Mouse (Mus musculus): ENCODE measurements at regions not wholly inside any gene's neighbourhood (a gene's known extent, or its start where the extent isn't known, plus 50 kb on each side); places are given as distances from the start of the nearest gene placed in this dataset.
A peak's percentile ranks its signal among the peaks of the same experiment; 100 is the strongest.

DNA sequence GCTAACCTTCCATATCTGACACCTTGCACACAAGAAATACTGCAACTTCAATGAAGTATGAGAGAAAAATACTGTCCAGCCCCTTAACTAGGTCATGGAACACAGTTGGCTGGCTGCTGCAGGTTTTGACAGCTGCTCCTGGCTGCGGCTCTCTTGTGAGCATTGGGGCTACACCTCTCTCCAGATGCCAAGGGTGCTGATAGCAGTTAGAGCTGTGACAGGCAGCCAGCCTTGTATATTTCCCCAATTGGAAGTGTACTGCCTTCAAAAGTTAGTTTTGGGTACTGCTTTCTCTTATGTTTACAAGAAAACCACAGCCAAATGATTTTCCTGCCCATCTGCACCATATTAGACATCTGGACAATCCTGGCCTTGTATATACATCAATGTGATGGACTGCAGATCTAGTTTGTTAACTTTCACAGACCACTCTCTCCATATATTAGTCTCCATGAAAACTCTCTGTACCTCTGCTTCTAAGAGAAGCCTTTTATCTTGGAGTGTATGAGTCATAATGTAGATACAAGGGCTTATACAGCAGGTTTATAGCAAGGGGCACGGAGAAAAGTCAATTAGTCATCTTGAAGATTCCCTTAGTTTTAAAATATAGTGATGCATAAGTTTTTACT is 470.0 kb upstream of the Tecrl start:
- Histone ChIP-seq H3K36me3 (ENCODE audit: control insufficient read depth, insufficient read depth, low read length) (no peaks in the 10 kb centered on the region), H3K4me1 (ENCODE audit: control insufficient read depth, insufficient read depth, low read length) (no peaks in the 10 kb centered on the region), H3K9ac (ENCODE audit: low read depth, low read length) (no peak overlapping the region), H3K79me2 (replicated peaks; ENCODE audit: control insufficient read depth, insufficient read depth, low read length) (no peaks in the 10 kb centered on the region), H3K4me3 (no peak overlapping the region), H3K27ac (no peak overlapping the region), H3K27me3 (ENCODE audit: control insufficient read depth, insufficient read depth, low read length) (no peaks in the 10 kb centered on the region)
- no peak for TF ChIP-seq CTCF (IDR thresholded peaks at IDR 0.05)
- no peak for TF ChIP-seq EP300 (IDR thresholded peaks at IDR 0.05; ENCODE audit: insufficient read depth, low read depth, low read length)
- TF ChIP-seq POLR2A (IDR thresholded peaks at IDR 0.05; ENCODE audit: insufficient read depth, low read depth, low read length), result no peak
- WGBS, result 44% methylated on average over 2 of the region's 2 CpGs
- intact Hi-C loops (cut with DNase I), result no loop called here
- DNase-seq, result peak in 1 of 2 experiments; percentile 4

DNA sequence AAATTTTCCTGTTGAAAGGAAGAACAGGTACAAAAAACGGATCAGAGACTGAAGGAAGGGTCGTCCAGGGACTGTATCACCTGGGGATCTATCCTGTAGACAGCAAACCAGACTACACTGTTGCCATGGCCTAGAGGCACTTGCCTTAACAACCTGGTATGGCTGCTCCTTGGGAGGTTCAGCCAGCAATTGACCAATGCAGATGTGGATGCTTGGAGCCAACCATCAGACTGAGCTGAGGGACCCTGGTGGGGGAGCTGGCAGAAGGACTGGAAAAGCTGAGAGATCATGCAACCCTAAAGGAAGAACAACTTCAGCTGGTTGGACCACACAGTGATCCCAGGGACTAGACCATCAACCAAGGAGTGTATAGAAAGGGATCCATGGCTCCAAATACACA is 456.3 kb upstream of the Tecrl start:
- H3K4me3 ChIP-seq, result no peak overlapping the region
- intact Hi-C loops (cut with DNase I), result no loop called here
- H3K27ac ChIP-seq, result no peak overlapping the region
- no peaks in the 10 kb centered on the region for H3K4me1 ChIP-seq (ENCODE audit: control insufficient read depth, insufficient read depth, low read length)
- H3K9ac ChIP-seq (ENCODE audit: low read depth, low read length), result no peak overlapping the region
- TF ChIP-seq CTCF (IDR thresholded peaks at IDR 0.05) (no peak), EP300 (IDR thresholded peaks at IDR 0.05; ENCODE audit: insufficient read depth, low read depth, low read length) (no peak), POLR2A (IDR thresholded peaks at IDR 0.05; ENCODE audit: insufficient read depth, low read depth, low read length) (no peak)
- WGBS, result 55% methylated on average over 2 of the region's 2 CpGs
- H3K36me3 ChIP-seq (ENCODE audit: control insufficient read depth, insufficient read depth, low read length), result no peaks in the 10 kb centered on the region
- no peaks in the 10 kb centered on the region for H3K27me3 ChIP-seq (ENCODE audit: control insufficient read depth, insufficient read depth, low read length)
- DNase-seq, result no peak
- H3K79me2 ChIP-seq (replicated peaks; ENCODE audit: control insufficient read depth, insufficient read depth, low read length), result no peaks in the 10 kb centered on the region

DNA sequence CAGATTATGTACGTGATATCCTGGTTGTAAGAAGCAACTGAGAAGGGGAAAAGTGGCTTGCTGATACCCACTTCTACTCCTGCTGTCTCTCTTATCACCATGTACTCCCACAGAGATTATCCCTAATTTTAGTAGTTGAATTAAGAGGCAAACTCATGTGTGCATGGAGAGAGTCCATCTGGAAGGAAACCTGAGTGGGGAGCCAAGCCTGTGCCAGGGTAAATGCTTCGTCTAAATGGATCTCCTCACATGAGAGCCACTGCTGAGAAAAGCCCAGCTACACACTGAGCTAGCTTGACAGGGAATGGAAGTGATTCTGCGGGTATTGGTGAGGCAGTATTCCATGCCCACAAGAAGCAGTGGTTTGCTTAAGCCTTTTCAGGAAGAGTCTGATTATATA is 445.0 kb upstream of the Tecrl start:
- no peak overlapping the region for H3K4me3 ChIP-seq
- no peak for TF ChIP-seq POLR2A (IDR thresholded peaks at IDR 0.05; ENCODE audit: insufficient read depth, low read depth, low read length)
- TF ChIP-seq EP300 (IDR thresholded peaks at IDR 0.05; ENCODE audit: insufficient read depth, low read depth, low read length), result no peak
- no peak for TF ChIP-seq CTCF (IDR thresholded peaks at IDR 0.05)

DNA sequence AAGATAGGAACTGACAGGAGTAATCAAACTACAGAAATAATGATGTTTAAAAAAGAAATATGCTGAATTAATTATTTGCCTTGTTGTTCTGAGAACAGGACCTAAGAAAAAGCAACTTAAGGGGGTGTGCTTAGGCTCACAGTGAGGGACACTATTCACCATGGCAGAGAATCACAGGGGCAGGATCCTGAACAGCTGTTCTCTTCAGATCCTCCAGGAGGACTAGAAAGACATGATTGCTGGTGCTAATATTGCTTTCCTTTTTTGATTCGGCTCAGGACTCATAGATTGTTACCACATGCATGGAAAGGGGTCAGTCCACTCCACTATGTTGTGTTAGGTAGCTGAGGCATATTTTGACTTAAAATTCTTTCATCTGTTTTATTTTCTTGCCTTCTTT is 425.4 kb upstream of the Tecrl start:
- WGBS, result 46% methylated on average over 1 of the region's 1 CpGs
- H3K4me3 ChIP-seq, result no peak overlapping the region
- H3K79me2 ChIP-seq (replicated peaks; ENCODE audit: control insufficient read depth, insufficient read depth, low read length), result no peaks in the 10 kb centered on the region
- no peaks in the 10 kb centered on the region for H3K4me1 ChIP-seq (ENCODE audit: control insufficient read depth, insufficient read depth, low read length)
- no peaks in the 10 kb centered on the region for H3K27me3 ChIP-seq (ENCODE audit: control insufficient read depth, insufficient read depth, low read length)
- DNase-seq, result no peak
- no peaks in the 10 kb centered on the region for H3K36me3 ChIP-seq (ENCODE audit: control insufficient read depth, insufficient read depth, low read length)
- no peak overlapping the region for H3K27ac ChIP-seq
- TF ChIP-seq POLR2A (IDR thresholded peaks at IDR 0.05; ENCODE audit: insufficient read depth, low read depth, low read length) (no peak), CTCF (IDR thresholded peaks at IDR 0.05) (no peak), EP300 (IDR thresholded peaks at IDR 0.05; ENCODE audit: insufficient read depth, low read depth, low read length) (no peak)
- H3K9ac ChIP-seq (ENCODE audit: low read depth, low read length), result no peak overlapping the region
- intact Hi-C loops (cut with DNase I), result no loop called here

More for the DNA sequence above, 445.0 kb upstream of the Tecrl start:
- Histone ChIP-seq H3K36me3 (ENCODE audit: control insufficient read depth, insufficient read depth, low read length) (no peaks in the 10 kb centered on the region), H3K4me1 (ENCODE audit: control insufficient read depth, insufficient read depth, low read length) (no peaks in the 10 kb centered on the region), H3K79me2 (replicated peaks; ENCODE audit: control insufficient read depth, insufficient read depth, low read length) (no peaks in the 10 kb centered on the region), H3K27ac (no peak overlapping the region), H3K9ac (ENCODE audit: low read depth, low read length) (no peak overlapping the region), H3K27me3 (ENCODE audit: control insufficient read depth, insufficient read depth, low read length) (no peaks in the 10 kb centered on the region)
- DNase-seq, result no peak
- 39% methylated on average over 3 of the region's 3 CpGs for WGBS
- intact Hi-C loops (cut with DNase I), result no loop called here

DNA sequence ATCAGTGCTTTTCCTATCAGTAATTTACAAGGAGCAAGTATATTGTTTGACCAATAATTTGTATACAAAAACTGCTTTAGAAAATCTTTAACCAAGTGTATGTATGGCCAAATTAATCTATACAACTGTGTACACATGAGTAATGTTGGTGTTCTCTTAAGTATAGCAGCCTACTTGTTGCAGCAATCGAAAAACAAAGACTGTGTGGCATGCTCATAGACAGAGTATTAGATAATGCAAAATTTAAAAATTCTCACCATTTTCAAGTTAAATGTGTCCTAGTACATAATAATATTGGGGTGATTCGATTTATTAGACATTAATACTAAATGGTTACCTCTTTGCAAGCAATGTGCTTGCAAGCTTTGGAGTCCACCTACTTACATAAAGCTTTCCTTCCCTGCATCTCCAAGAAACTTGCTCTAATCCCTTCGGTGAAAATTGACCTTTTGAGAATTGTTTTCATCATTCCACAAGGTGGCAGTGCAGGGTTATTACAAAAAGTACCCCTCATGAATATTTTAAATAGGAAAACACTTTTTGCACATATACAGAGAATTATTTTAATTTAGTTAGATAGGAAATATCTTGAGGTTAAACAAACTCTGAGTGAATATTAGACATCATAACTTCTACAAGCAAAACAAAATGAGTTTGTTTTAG is 423.4 kb upstream of the Tecrl start:
- Histone ChIP-seq H3K27ac (no peak overlapping the region), H3K36me3 (ENCODE audit: control insufficient read depth, insufficient read depth, low read length) (no peaks in the 10 kb centered on the region), H3K27me3 (ENCODE audit: control insufficient read depth, insufficient read depth, low read length) (no peaks in the 10 kb centered on the region), H3K4me3 (no peak overlapping the region), H3K79me2 (replicated peaks; ENCODE audit: control insufficient read depth, insufficient read depth, low read length) (no peaks in the 10 kb centered on the region), H3K9ac (ENCODE audit: low read depth, low read length) (no peak overlapping the region), H3K4me1 (ENCODE audit: control insufficient read depth, insufficient read depth, low read length) (no peaks in the 10 kb centered on the region)
- no peak for DNase-seq
- WGBS, result 23% methylated on average over 3 of the region's 3 CpGs
- no peak for TF ChIP-seq EP300 (IDR thresholded peaks at IDR 0.05; ENCODE audit: insufficient read depth, low read depth, low read length)
- peak; percentile 49 for TF ChIP-seq CTCF (IDR thresholded peaks at IDR 0.05)
- TF ChIP-seq POLR2A (IDR thresholded peaks at IDR 0.05; ENCODE audit: insufficient read depth, low read depth, low read length), result no peak
- intact Hi-C loops (cut with DNase I), result no loop called here

DNA sequence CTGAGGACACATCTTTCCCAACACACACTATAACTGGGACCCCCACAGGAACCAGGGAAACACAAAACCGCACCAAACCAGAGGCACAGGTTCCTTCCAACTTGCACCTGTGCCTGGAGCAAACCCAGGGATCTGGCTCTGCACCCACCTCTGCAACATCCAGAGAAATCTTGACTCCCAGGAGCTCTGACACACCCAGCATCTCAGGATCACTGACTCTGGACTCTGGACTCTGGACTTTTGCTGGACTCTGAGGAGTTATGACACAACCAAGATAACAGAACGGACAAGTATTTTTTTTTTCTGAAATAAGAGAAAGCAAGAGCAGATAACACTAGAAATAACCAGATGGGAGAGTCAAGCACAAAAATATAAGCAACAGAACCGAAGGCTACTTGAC is 386.9 kb upstream of the Tecrl start:
- 41% methylated on average over 3 of the region's 3 CpGs for WGBS
- no peak for DNase-seq
- H3K4me3 ChIP-seq, result no peak overlapping the region
- intact Hi-C loops (cut with DNase I), result no loop called here
- no peaks in the 10 kb centered on the region for H3K27me3 ChIP-seq (ENCODE audit: control insufficient read depth, insufficient read depth, low read length)
- TF ChIP-seq POLR2A (IDR thresholded peaks at IDR 0.05; ENCODE audit: insufficient read depth, low read depth, low read length) (no peak), CTCF (IDR thresholded peaks at IDR 0.05) (no peak)
- H3K27ac ChIP-seq, result no peak overlapping the region
- no peaks in the 10 kb centered on the region for H3K4me1 ChIP-seq (ENCODE audit: control insufficient read depth, insufficient read depth, low read length)
- no peaks in the 10 kb centered on the region for H3K79me2 ChIP-seq (replicated peaks; ENCODE audit: control insufficient read depth, insufficient read depth, low read length)
- no peak overlapping the region for H3K9ac ChIP-seq (ENCODE audit: low read depth, low read length)
- no peaks in the 10 kb centered on the region for H3K36me3 ChIP-seq (ENCODE audit: control insufficient read depth, insufficient read depth, low read length)
